Mouse (Mus musculus) E14TG2a.4 (cell line): Measurements from ENCODE around the gene Slc35d3.

ENCODE experiments used
- CTCF ChIP-seq: conservative IDR thresholded peaks from 2 replicates; pipeline ENCODE4 v1.5.1; 2014; ENCODE audit warnings: low read length
- NANOG ChIP-seq: IDR thresholded peaks from 2 replicates; pipeline ENCODE4 v1.6.1; 2014; ENCODE audit warnings: borderline replicate concordance, low read length, mixed read lengths
- POU5F1 ChIP-seq: IDR thresholded peaks from 2 replicates; pipeline ENCODE4 v1.6.1; 2014; ENCODE audit warnings: low read length, borderline replicate concordance

GRCm38 (mm10) chr10:19818723-19819355 lies 32.4 kb downstream of the Slc35d3 start:
- TF ChIP-seq CTCF (no peak), POU5F1 (no peak), NANOG (no peak)
